In genomic region chr5:122391178-122391785, GRCm38 (mm10) we compare ENCODE assay signal across 8 mouse cellular contexts. TPM values are rescaled to one million over a fixed set of nuclear protein-coding genes. Genes with fewer than 3 reads are reported as not detected.
DNase-seq lines count a peak whose midpoint lies in the region; ATAC-seq and TF ChIP-seq lines count a peak whose summit lies in the region.

No protein-coding gene starts in this region.

- H3K9ac ChIP-seq in lung, embryonic 14.5 days = no peak overlapping the region
- peak overlapping the region; percentile 22; the same call in 1 of the 2 replicates for H3K9ac ChIP-seq in forebrain, embryonic 14.5 days (ENCODE audit: low read length)
- no peak overlapping the region for H3K9ac ChIP-seq in limb, embryonic 13.5 days
- H3K9ac ChIP-seq in neural tube, embryonic 14.5 days (replicated peaks; ENCODE audit: low read depth, low read length) = peak overlapping the region; percentile 72; the same call in 1 of the 2 replicates

- peak overlapping the region; percentile 85 for H3K4me3 ChIP-seq in lung, embryonic 14.5 days (ENCODE audit: low read depth, low read length)
- peak overlapping the region; percentile 82; the same call in 1 of the 2 replicates for H3K4me3 ChIP-seq in forebrain, embryonic 14.5 days (ENCODE audit: low read depth, low read length)
- peak overlapping the region; percentile 84 for H3K4me3 ChIP-seq in limb, embryonic 13.5 days
- peak overlapping the region; percentile 58 for H3K4me3 ChIP-seq in neural tube, embryonic 14.5 days (ENCODE audit: low read depth, low read length)

- ATAC-seq in lung, embryonic 14.5 days (ENCODE audit: insufficient read depth) = 0 out of 2 replicates have a peak, but pooled peaks have one; percentile 12
- no peak; the same call in 1 of the 2 replicates for ATAC-seq in forebrain, embryonic 14.5 days
- ATAC-seq in limb, embryonic 13.5 days (ENCODE audit: low FRiP score, low read depth) = 0 out of 2 replicates have a peak, but pooled peaks have one; percentile 28
- peak; percentile 13; the same call in 1 of the 2 replicates for ATAC-seq in neural tube, embryonic 14.5 days (ENCODE audit: low read depth)

- TF ChIP-seq CTCF in lung, embryonic 14.5 days (IDR thresholded peaks at IDR 0.05; ENCODE audit: low read depth) = no peak

- no peak overlapping the region for H3K27ac ChIP-seq in lung, embryonic 14.5 days (ENCODE audit: low read depth)
- H3K27ac ChIP-seq in forebrain, embryonic 14.5 days (ENCODE audit: low read depth, low read length) = no peak overlapping the region
- H3K27ac ChIP-seq in limb, embryonic 13.5 days = no peak overlapping the region
- H3K27ac ChIP-seq in neural tube, embryonic 14.5 days (ENCODE audit: low read depth, low read length) = no peak overlapping the region

- H3K4me1 ChIP-seq in lung, embryonic 14.5 days (ENCODE audit: insufficient read depth) = no peaks in the 10 kb centered on the region; the same call in 1 of the 2 replicates
- H3K4me1 ChIP-seq in forebrain, embryonic 14.5 days (ENCODE audit: control insufficient read depth, insufficient read depth, low read length) = peaks cover 6% of the 10 kb centered on the region; the same call in 1 of the 2 replicates
- H3K4me1 ChIP-seq in limb, embryonic 13.5 days = peaks cover 7% of the 10 kb centered on the region
- peaks cover 8% of the 10 kb centered on the region for H3K4me1 ChIP-seq in neural tube, embryonic 14.5 days (ENCODE audit: control insufficient read depth, insufficient read depth, low read length)

- DNase-seq in lung, embryonic 14.5 days = no peak
- DNase-seq in lung, postnatal 25 days (ENCODE audit: low spot score) = no peak
- no peak for DNase-seq in forebrain, embryonic 14.5 days (ENCODE audit: low spot score)
- DNase-seq in T-cell, adult 2 months (ENCODE audit: low spot score) = no peak
- DNase-seq in Muller cell, postnatal 12 days (ENCODE audit: inconsistent ontology term) = no peak
- no peak for DNase-seq in urinary bladder, postnatal 10 days (ENCODE audit: low spot score)

- no peaks in the 10 kb centered on the region for H3K27me3 ChIP-seq in lung, embryonic 14.5 days (ENCODE audit: insufficient read depth, low read length)
- no peaks in the 10 kb centered on the region for H3K27me3 ChIP-seq in forebrain, embryonic 14.5 days (replicated peaks; ENCODE audit: control insufficient read depth, insufficient read depth, low read length)
- H3K27me3 ChIP-seq in limb, embryonic 13.5 days = no peaks in the 10 kb centered on the region
- no peaks in the 10 kb centered on the region for H3K27me3 ChIP-seq in neural tube, embryonic 14.5 days (ENCODE audit: control insufficient read depth, insufficient read depth, low read length)

- no peaks in the 10 kb centered on the region for H3K9me3 ChIP-seq in lung, embryonic 14.5 days (ENCODE audit: low read depth, low read length)
- no peaks in the 10 kb centered on the region for H3K9me3 ChIP-seq in forebrain, embryonic 14.5 days (replicated peaks; ENCODE audit: control insufficient read depth, low read length)
- no peaks in the 10 kb centered on the region for H3K9me3 ChIP-seq in limb, embryonic 13.5 days
- no peaks in the 10 kb centered on the region for H3K9me3 ChIP-seq in neural tube, embryonic 14.5 days (ENCODE audit: control insufficient read depth, low read length)

- H3K36me3 ChIP-seq in lung, embryonic 14.5 days (ENCODE audit: insufficient read depth) = no peaks in the 10 kb centered on the region
- H3K36me3 ChIP-seq in forebrain, embryonic 14.5 days (ENCODE audit: control insufficient read depth, insufficient read depth, low read length) = no peaks in the 10 kb centered on the region
- peaks cover 11% of the 10 kb centered on the region for H3K36me3 ChIP-seq in limb, embryonic 13.5 days
- H3K36me3 ChIP-seq in neural tube, embryonic 14.5 days (ENCODE audit: control insufficient read depth, insufficient read depth, low read length) = no peaks in the 10 kb centered on the region

- H3K4me2 ChIP-seq in lung, embryonic 14.5 days = peak overlapping the region; percentile 84; the same call in 1 of the 2 replicates
- peak overlapping the region; percentile 78; the same call in 1 of the 2 replicates for H3K4me2 ChIP-seq in forebrain, embryonic 14.5 days (ENCODE audit: low read length)
- peak overlapping the region; percentile 35 for H3K4me2 ChIP-seq in limb, embryonic 13.5 days (replicated peaks)
- H3K4me2 ChIP-seq in neural tube, embryonic 14.5 days (ENCODE audit: low read depth, low read length) = peak overlapping the region; percentile 15; the same call in 1 of the 2 replicates

- 50% methylated on average over 15 of the region's 16 CpGs for whole genome bisulfite sequencing in lung, embryonic 14.5 days
- WGBS in forebrain, embryonic 14.5 days = 57% methylated on average over 15 of the region's 16 CpGs
- 54% methylated on average over 16 of the region's 16 CpGs for WGBS in limb, embryonic 13.5 days
- 53% methylated on average over 15 of the region's 16 CpGs for WGBS in neural tube, embryonic 14.5 days

RNA-seq across cellular contexts. Expression of gene Arpc3, which starts 0.4 kb away (rescaled TPM):
- 45.7 and 48.7 TPM in 2 replicates for polyA plus RNA-seq in lung, embryonic 14.5 days (2014; fragmentation: Nextera tagmentation; extraction: Ambion mirVana)
- 95.5 and 119 TPM in 2 replicates for polyA plus RNA-seq in forebrain, embryonic 14.5 days (2014; fragmentation: Nextera tagmentation; extraction: Ambion mirVana)
- polyA plus RNA-seq in limb, embryonic 13.5 days (2015; fragmentation: Nextera tagmentation; extraction: Ambion mirVana) = 99.4 and 106 TPM in 2 replicates
- 46.6 and 81.6 TPM in 2 replicates for polyA plus RNA-seq in neural tube, embryonic 14.5 days (2014; fragmentation: Nextera tagmentation; extraction: Ambion mirVana)

RNA-seq across cellular contexts. Expression of gene Fam216a, which starts 19.1 kb away (rescaled TPM):
- polyA plus RNA-seq in lung, embryonic 14.5 days (2014; fragmentation: Nextera tagmentation; extraction: Ambion mirVana) = 74.4 and 77.3 TPM in 2 replicates
- 146 and 157 TPM in 2 replicates for polyA plus RNA-seq in forebrain, embryonic 14.5 days (2014; fragmentation: Nextera tagmentation; extraction: Ambion mirVana)
- 85.3 and 89.6 TPM in 2 replicates for polyA plus RNA-seq in limb, embryonic 13.5 days (2015; fragmentation: Nextera tagmentation; extraction: Ambion mirVana)
- 146 and 158 TPM in 2 replicates for polyA plus RNA-seq in neural tube, embryonic 14.5 days (2014; fragmentation: Nextera tagmentation; extraction: Ambion mirVana)

RNA-seq across cellular contexts. Expression of gene Gpn3, which starts 19.6 kb away (rescaled TPM):
- 72.1 and 75.5 TPM in 2 replicates for polyA plus RNA-seq in lung, embryonic 14.5 days (2014; fragmentation: Nextera tagmentation; extraction: Ambion mirVana)
- 54.9 and 57.2 TPM in 2 replicates for polyA plus RNA-seq in forebrain, embryonic 14.5 days (2014; fragmentation: Nextera tagmentation; extraction: Ambion mirVana)
- polyA plus RNA-seq in limb, embryonic 13.5 days (2015; fragmentation: Nextera tagmentation; extraction: Ambion mirVana) = 78.2 and 81.9 TPM in 2 replicates
- polyA plus RNA-seq in neural tube, embryonic 14.5 days (2014; fragmentation: Nextera tagmentation; extraction: Ambion mirVana) = 44.7 and 48.2 TPM in 2 replicates

RNA-seq across cellular contexts. Expression of gene Anapc7, which starts 30.2 kb away (rescaled TPM):
- 26.8 and 31.9 TPM in 2 replicates for polyA plus RNA-seq in lung, embryonic 14.5 days (2014; fragmentation: Nextera tagmentation; extraction: Ambion mirVana)
- 33.1 and 37.3 TPM in 2 replicates for polyA plus RNA-seq in forebrain, embryonic 14.5 days (2014; fragmentation: Nextera tagmentation; extraction: Ambion mirVana)
- polyA plus RNA-seq in limb, embryonic 13.5 days (2015; fragmentation: Nextera tagmentation; extraction: Ambion mirVana) = 56.2 and 59.1 TPM in 2 replicates
- 30.1 and 33.4 TPM in 2 replicates for polyA plus RNA-seq in neural tube, embryonic 14.5 days (2014; fragmentation: Nextera tagmentation; extraction: Ambion mirVana)

RNA-seq across cellular contexts. Expression of gene Vps29, which starts 37.1 kb away (rescaled TPM):
- polyA plus RNA-seq in lung, embryonic 14.5 days (2014; fragmentation: Nextera tagmentation; extraction: Ambion mirVana) = 219 and 223 TPM in 2 replicates
- polyA plus RNA-seq in forebrain, embryonic 14.5 days (2014; fragmentation: Nextera tagmentation; extraction: Ambion mirVana) = 288 and 315 TPM in 2 replicates
- 185 and 193 TPM in 2 replicates for polyA plus RNA-seq in limb, embryonic 13.5 days (2015; fragmentation: Nextera tagmentation; extraction: Ambion mirVana)
- 325 and 347 TPM in 2 replicates for polyA plus RNA-seq in neural tube, embryonic 14.5 days (2014; fragmentation: Nextera tagmentation; extraction: Ambion mirVana)

Comparison
In these comparisons a context has a peak if more than half of its experiments do, and no peak if none do; other contexts are left out.
1. H3K4me2 ChIP-seq: peak in every context shown above with its lines; median percentile 84 in lung, embryonic 14.5 days; 78 in forebrain, embryonic 14.5 days; 35 in limb, embryonic 13.5 days; 15 in neural tube, embryonic 14.5 days.
2. H3K9ac ChIP-seq: peak in forebrain, embryonic 14.5 days (single experiment) and neural tube, embryonic 14.5 days (single experiment); none in lung, embryonic 14.5 days (single experiment) and limb, embryonic 13.5 days (single experiment).
3. Peak in every context shown above with its lines, with median percentiles within 50 percentile points of each other: H3K4me3 ChIP-seq.